Mouse (Mus musculus) urinary bladder, postnatal 10 days (tissue): ENCODE measurements around the gene Btbd1.
A peak's percentile ranks its signal among the peaks of the same experiment; 100 is the strongest.

ENCODE experiments used
- DNase-seq: peaks from one replicate; pipeline ENCODE4 v3.0.0; 2022; ENCODE audit warnings: low spot score

The Btbd1 gene

GRCm38 (mm10) chr7:81788536-81788935, 40.7 kb downstream of the Btbd1 start:
- no peak for DNase-seq

- no peak for DNase-seq
These were observed 51.5 kb downstream of the Btbd1 start for GRCm38 (mm10) chr7:81777667-81778218.

GRCm38 (mm10) chr7:81775325-81775724, 53.9 kb downstream of the Btbd1 start:
- no peak for DNase-seq

- no peak for DNase-seq
These were observed 56.3 kb downstream of the Btbd1 start for GRCm38 (mm10) chr7:81772786-81773539.

DNA sequence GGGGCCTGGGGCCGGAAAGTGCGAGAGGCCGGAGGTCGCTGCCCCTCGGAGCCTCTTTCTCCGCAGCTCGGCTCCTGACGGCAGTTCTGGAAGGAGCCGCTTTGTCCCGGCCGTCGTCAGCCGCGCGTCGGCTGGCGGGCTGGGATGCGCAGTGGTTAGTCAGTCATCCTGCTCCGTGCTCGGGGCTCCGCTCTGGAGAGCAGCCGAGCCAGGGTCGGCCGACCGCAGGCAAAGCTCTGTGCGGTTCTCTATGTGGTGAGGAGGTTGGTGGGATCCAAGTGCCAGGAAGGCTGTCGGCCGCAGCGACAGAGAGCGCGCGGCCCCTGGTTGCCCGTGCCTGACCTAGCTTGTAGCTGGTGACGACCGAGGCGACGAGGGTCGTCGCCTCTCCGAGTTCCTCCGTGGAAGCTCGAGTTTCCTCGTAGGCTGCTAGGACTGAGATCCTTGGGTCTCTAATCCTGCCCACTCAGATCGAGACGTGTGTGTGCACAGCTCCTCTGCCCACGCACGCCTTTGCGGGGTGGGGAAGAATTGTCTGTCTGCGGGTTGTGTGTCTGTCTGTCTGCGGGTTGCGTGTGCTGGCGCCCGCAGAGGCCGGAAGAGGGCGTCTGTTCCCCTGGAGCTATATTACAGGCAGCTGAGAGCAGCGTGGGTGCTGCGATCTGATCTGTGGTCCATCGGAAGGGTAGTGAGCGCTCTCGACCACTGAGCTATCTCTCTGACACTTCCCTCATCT, 66.0 kb downstream of the Btbd1 start:
- DNase-seq: no peak

GRCm38 (mm10) chr7:81762180-81763109, 66.8 kb downstream of the Btbd1 start, which contains the start of gene Ramac:
Ramac (plus strand) TSS chr7:81762925.
- peak; percentile 52 for DNase-seq

DNA sequence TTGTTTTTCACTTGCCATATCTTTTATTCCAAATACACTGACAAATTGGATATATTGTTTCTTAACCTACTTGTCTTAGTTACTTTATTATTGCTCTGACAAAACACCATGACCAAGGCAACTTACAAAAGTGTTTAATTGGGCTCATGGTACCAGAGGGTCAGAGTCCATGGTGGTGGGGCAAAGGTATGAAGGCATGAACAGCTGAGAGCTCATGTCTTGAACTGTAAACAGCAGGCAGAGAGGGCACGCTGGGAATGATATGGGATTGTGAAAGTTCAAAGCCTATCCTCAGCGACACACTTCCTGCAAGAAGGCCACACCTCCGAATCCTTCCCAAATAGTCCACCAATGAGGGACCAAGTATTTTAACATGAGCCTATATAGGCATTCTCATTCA, 81.3 kb downstream of the Btbd1 start:
- DNase-seq: no peak

DNA sequence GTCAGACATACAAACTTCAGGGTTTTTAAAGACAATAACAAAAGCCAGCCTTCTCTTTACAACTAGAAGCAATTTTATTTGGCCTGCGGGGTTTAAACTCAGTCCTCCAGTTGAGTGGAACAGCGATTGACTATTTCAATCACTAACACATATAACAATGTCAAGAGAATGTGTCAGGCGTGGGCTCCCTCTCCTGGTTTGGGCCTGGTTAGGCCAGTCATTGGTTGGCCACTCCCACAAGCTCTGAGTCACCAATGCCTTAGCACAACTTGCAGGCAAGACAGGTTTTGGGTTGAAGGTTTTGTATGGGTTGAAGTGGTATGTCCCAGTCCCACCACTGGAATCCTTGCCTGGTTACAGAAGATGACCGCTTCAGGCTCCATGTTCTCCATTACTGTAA, 85.1 kb downstream of the Btbd1 start:
- no peak for DNase-seq
